Comparison of ENCODE assay signal across 8 mouse cellular contexts in genomic region chr17:80982412-80982787, GRCm38 (mm10). TPM values are rescaled to one million over a fixed set of nuclear protein-coding genes. Genes with fewer than 3 reads are reported as not detected.
DNase-seq lines count a peak whose midpoint lies in the region; ATAC-seq and TF ChIP-seq lines count a peak whose summit lies in the region.

No protein-coding gene starts in this region.

- intact Hi-C loops in heart, postnatal 25 days (cut with DNase I): loop anchor here (1.0 to 5.0 kb wide), 5 partner anchors 50 to 362 kb away; no protein-coding TSS in a partner anchor

- H3K9me3 ChIP-seq in forebrain, embryonic 15.5 days: no peaks in the 10 kb centered on the region
- H3K9me3 ChIP-seq in liver, postnatal 0 days (ENCODE audit: low read length): no peaks in the 10 kb centered on the region
- H3K9me3 ChIP-seq in neural tube, embryonic 15.5 days (replicated peaks): no peaks in the 10 kb centered on the region

- TF ChIP-seq EP300 in liver, postnatal 0 days (IDR thresholded peaks at IDR 0.05; ENCODE audit: low read depth): no peak

- H3K36me3 ChIP-seq in forebrain, embryonic 15.5 days: peaks cover 3% of the 10 kb centered on the region
- H3K36me3 ChIP-seq in liver, postnatal 0 days (replicated peaks; ENCODE audit: insufficient read depth, low read length): no peaks in the 10 kb centered on the region
- no peaks in the 10 kb centered on the region for H3K36me3 ChIP-seq in neural tube, embryonic 15.5 days

- peak; percentile 74 for DNase-seq in Muller cell, postnatal 12 days (ENCODE audit: inconsistent ontology term)
- peak; percentile 23 for DNase-seq in heart, postnatal 25 days (ENCODE audit: low spot score)
- DNase-seq in large intestine, adult 2 months (ENCODE audit: low read depth, low spot score): peak; percentile 32
- DNase-seq in liver, postnatal 0 days: peak; percentile 71
- peak; percentile 34 for DNase-seq in urinary bladder, adult 2 months (ENCODE audit: low spot score)

- H3K4me2 ChIP-seq in forebrain, embryonic 15.5 days (replicated peaks): peak overlapping the region; percentile 28
- no peak overlapping the region for H3K4me2 ChIP-seq in liver, postnatal 0 days (ENCODE audit: low read depth, low read length)
- H3K4me2 ChIP-seq in neural tube, embryonic 15.5 days: peak overlapping the region; percentile 25

- peak overlapping the region; percentile 94 for H3K27ac ChIP-seq in forebrain, embryonic 15.5 days (replicated peaks)
- no peak overlapping the region for H3K27ac ChIP-seq in liver, postnatal 0 days (ENCODE audit: low read depth)
- H3K27ac ChIP-seq in neural tube, embryonic 15.5 days (replicated peaks): peak overlapping the region; percentile 71

- peak overlapping the region; percentile 11 for H3K9ac ChIP-seq in forebrain, embryonic 15.5 days (replicated peaks)
- no peak overlapping the region for H3K9ac ChIP-seq in liver, postnatal 0 days (replicated peaks)
- H3K9ac ChIP-seq in neural tube, embryonic 15.5 days (replicated peaks): no peak overlapping the region

- peaks cover 35% of the 10 kb centered on the region for H3K4me1 ChIP-seq in forebrain, embryonic 15.5 days
- no peaks in the 10 kb centered on the region for H3K4me1 ChIP-seq in liver, postnatal 0 days (ENCODE audit: insufficient read depth)
- H3K4me1 ChIP-seq in neural tube, embryonic 15.5 days: peaks cover 19% of the 10 kb centered on the region

- no peaks in the 10 kb centered on the region for H3K27me3 ChIP-seq in forebrain, embryonic 15.5 days
- H3K27me3 ChIP-seq in liver, postnatal 0 days (ENCODE audit: insufficient read depth, low read length): 0 out of 2 replicates have a peak, but pooled peaks cover 3% of the 10 kb centered on the region
- no peaks in the 10 kb centered on the region for H3K27me3 ChIP-seq in neural tube, embryonic 15.5 days (replicated peaks)

- H3K4me3 ChIP-seq in forebrain, embryonic 15.5 days: no peak overlapping the region
- no peak overlapping the region for H3K4me3 ChIP-seq in liver, postnatal 0 days (ENCODE audit: low read depth, low read length)
- no peak overlapping the region for H3K4me3 ChIP-seq in neural tube, embryonic 15.5 days (replicated peaks)

- peak; percentile 89 for TF ChIP-seq CTCF in liver, postnatal 0 days (IDR thresholded peaks at IDR 0.05; ENCODE audit: low read depth)

- under 1% methylated on average over 8 of the region's 8 CpGs for WGBS in forebrain, embryonic 15.5 days
- 14% methylated on average over 8 of the region's 8 CpGs for WGBS in large intestine, adult 2 months
- WGBS in liver, postnatal 0 days (ENCODE audit: insufficient replicate concordance): 11% methylated on average over 8 of the region's 8 CpGs
- 5% methylated on average over 8 of the region's 8 CpGs for WGBS in neural tube, embryonic 15.5 days

- peak; percentile 95 for ATAC-seq in cerebellum, adult (ENCODE audit: insufficient number of reproducible peaks, low FRiP score, low TSS enrichment)
- peak; percentile 92 for ATAC-seq in forebrain, embryonic 15.5 days (replicated peaks)
- peak; percentile 38; the same call in 1 of the 2 replicates for ATAC-seq in liver, postnatal 0 days
- ATAC-seq in neural tube, embryonic 15.5 days (ENCODE audit: low FRiP score): peak; percentile 79

RNA-seq across cellular contexts. Expression of gene Tmem178, which starts 38.0 kb away (rescaled TPM):
- 43.7 and 46.3 TPM in 2 replicates for polyA plus RNA-seq in forebrain, embryonic 15.5 days (2015; fragmentation: Nextera tagmentation; extraction: Ambion mirVana)
- total RNA-seq in heart, postnatal 25 days (2021): under 1 TPM; 0.34 to 0.45 TPM
- 1.8 and 2.8 TPM in 2 replicates for polyA plus RNA-seq in large intestine, adult 2 months (2012; rRNA removed)
- 0.24 and 0.38 TPM in 2 replicates for polyA plus RNA-seq in liver, postnatal 0 days (2015; fragmentation: Nextera tagmentation; extraction: Ambion mirVana)
- polyA plus RNA-seq in neural tube, embryonic 15.5 days (2015; fragmentation: Nextera tagmentation; extraction: Ambion mirVana): 27.7 and 37.0 TPM in 2 replicates
- polyA plus RNA-seq in urinary bladder, adult 2 months (2012; rRNA removed): 0.62 and 0.90 TPM in 2 replicates

Comparison
In these comparisons a context has a peak if more than half of its experiments do, and no peak if none do; other contexts are left out.
1. DNase-seq: peak in every context shown above with its lines; median percentile 74 in Muller cell, postnatal 12 days; 71 in liver, postnatal 0 days; 34 in urinary bladder, adult 2 months; 32 in large intestine, adult 2 months; 23 in heart, postnatal 25 days.
2. ATAC-seq: peak in every context shown above with its lines; median percentile 95 in cerebellum, adult; 92 in forebrain, embryonic 15.5 days; 79 in neural tube, embryonic 15.5 days; 38 in liver, postnatal 0 days.